Mouse (Mus musculus): ENCODE data around the gene Asb3.
"Not testable (repeated sequence)": the region's sequence is repeated elsewhere in the genome, so short reads cannot be mapped to it uniquely, and the experiment has no call there.

Asb3 gene

GRCm38 (mm10) chr11:31001169-31001908 lies 116.1 kb downstream of the Asb3 start:
- no peak for DNase-seq (ENCODE audit: low read depth)

GRCm38 (mm10) chr11:31009668-31010067 lies 124.5 kb downstream of the Asb3 start:
- DNase-seq (ENCODE audit: low read depth), result not testable (repeated sequence)

- DNase-seq (ENCODE audit: low read depth), result not testable (repeated sequence)
Measured at GRCm38 (mm10) chr11:31017466-31017865, 132.2 kb downstream of the Asb3 start.

GRCm38 (mm10) chr11:31034958-31035357 lies 149.7 kb downstream of the Asb3 start:
- DNase-seq (ENCODE audit: low read depth), result no peak

- no peak for DNase-seq (ENCODE audit: low read depth)
Measured at GRCm38 (mm10) chr11:31089973-31090372, 204.8 kb downstream of the Asb3 start.

- DNase-seq (ENCODE audit: low read depth), result no peak
Measured at GRCm38 (mm10) chr11:31090478-31090978, 205.3 kb downstream of the Asb3 start.

- not testable (repeated sequence) for DNase-seq (ENCODE audit: low read depth)
Measured at GRCm38 (mm10) chr11:31099519-31099918, 214.3 kb downstream of the Asb3 start.

- DNase-seq (ENCODE audit: low read depth), result no peak
Measured at GRCm38 (mm10) chr11:31102188-31102587, 217.0 kb downstream of the Asb3 start.

- DNase-seq (ENCODE audit: low read depth), result no peak
Measured at GRCm38 (mm10) chr11:31105364-31105763, 220.1 kb downstream of the Asb3 start.

- not testable (repeated sequence) for DNase-seq (ENCODE audit: low read depth)
Measured at GRCm38 (mm10) chr11:31126964-31127363, 241.7 kb downstream of the Asb3 start.

GRCm38 (mm10) chr11:31133726-31134125 lies 248.5 kb downstream of the Asb3 start:
- not testable (repeated sequence) for DNase-seq (ENCODE audit: low read depth)

GRCm38 (mm10) chr11:31134824-31135223 lies 249.6 kb downstream of the Asb3 start:
- DNase-seq (ENCODE audit: low read depth), result not testable (repeated sequence)

- not testable (repeated sequence) for DNase-seq (ENCODE audit: low read depth)
Measured at GRCm38 (mm10) chr11:31138394-31138793, 253.2 kb downstream of the Asb3 start.
